Mouse (Mus musculus) embryo, embryonic 10 days (tissue): Measurements from ENCODE around the gene Rbm25.

Experiments used
- DNase-seq: peaks from one replicate; pipeline ENCODE4 v3.0.0-alpha.2; 2015; ENCODE audit warnings: low spot score

Rbm25 gene

DNA sequence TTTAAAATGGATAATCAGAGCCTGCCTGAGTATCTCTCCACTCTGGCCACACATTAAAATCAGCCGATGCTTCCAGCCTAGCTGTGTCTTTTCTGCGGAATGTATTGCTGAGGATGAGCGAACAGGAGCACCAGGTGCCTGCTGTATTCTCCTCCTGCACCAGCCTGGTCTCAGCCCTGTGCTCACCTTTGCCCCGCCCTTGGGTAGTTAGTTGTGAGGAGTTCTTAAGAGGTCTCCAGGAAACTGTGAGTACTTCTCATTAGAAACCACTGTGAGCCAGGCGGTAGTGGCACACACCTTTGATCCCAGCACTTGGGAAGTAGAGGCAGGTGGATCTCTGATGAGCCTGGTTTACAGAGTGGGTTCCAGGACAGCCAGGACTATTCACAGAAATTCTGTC is 101.2 kb downstream of the Rbm25 start:
- no peak for DNase-seq
